Mouse (Mus musculus): ENCODE measurements around the gene Ubxn2a. TPM values are rescaled to one million over a fixed set of nuclear protein-coding genes. Genes with fewer than 3 reads are reported as not detected.
"Not testable (repeated sequence)": the region's sequence is repeated elsewhere in the genome, so short reads cannot be mapped to it uniquely, and the experiment has no call there.

Ubxn2a gene
- total and polyA plus RNA-seq, 2 experiments from 2014 or later, result 19.0 to 50.8 TPM

- WGBS, result 63% methylated on average over 7 of the region's 7 CpGs
- DNase-seq (ENCODE audit: low spot score) (peak; percentile 62), ATAC-seq (no peak)
Measured at GRCm38 (mm10) chr12:4905946-4906345, 1.6 kb downstream of the Ubxn2a start.

DNA sequence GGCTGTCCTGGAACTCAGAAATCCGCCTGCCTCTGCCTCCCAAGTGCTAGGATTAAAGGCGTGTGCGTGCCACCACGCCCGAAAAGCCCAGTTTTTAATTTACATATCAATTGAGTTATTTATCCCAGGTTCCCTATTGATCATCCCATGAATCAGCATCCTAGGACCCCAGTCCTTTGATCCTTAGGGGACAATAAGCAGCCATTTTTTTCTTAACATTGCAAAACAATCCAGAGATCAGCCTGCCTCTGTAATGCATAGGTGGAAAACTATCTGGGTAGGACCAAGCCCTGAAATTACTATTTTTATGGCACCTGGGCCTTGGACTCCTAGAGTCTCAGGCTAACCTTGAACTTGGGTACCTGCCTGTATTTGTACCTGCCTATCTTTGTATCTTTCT, 9.5 kb downstream of the Ubxn2a start:
- no peak overlapping the region for H3K4me3 ChIP-seq (ENCODE audit: low read length)
- ATAC-seq (no peak), DNase-seq (ENCODE audit: low spot score) (no peak)
- 90% methylated on average over 5 of the region's 5 CpGs for WGBS
- no peaks in the 10 kb centered on the region for H3K9me3 ChIP-seq (ENCODE audit: low read length)
- no peaks in the 10 kb centered on the region for H3K27me3 ChIP-seq (ENCODE audit: insufficient read depth, low read length)
- H3K9ac ChIP-seq (replicated peaks; ENCODE audit: low read length), result no peak overlapping the region
- H3K4me2 ChIP-seq (ENCODE audit: low read depth, low read length), result no peak overlapping the region
- no peak overlapping the region for H3K27ac ChIP-seq
- peaks cover 4% of the 10 kb centered on the region; the same call in 1 of the 2 replicates for H3K36me3 ChIP-seq (ENCODE audit: insufficient read depth, low read length)
- TF ChIP-seq CTCF (IDR thresholded peaks at IDR 0.05; ENCODE audit: low read depth), result no peak
- no peaks in the 10 kb centered on the region for H3K4me1 ChIP-seq (ENCODE audit: insufficient read depth, low read length)

More at GRCm38 (mm10) chr12:4905946-4906345, 1.6 kb downstream of the Ubxn2a start:
- peak overlapping the region; percentile 75; the same call in 1 of the 2 replicates for H3K4me2 ChIP-seq (ENCODE audit: low read depth, low read length)
- no peak overlapping the region for H3K9ac ChIP-seq (replicated peaks; ENCODE audit: low read length)
- H3K27ac ChIP-seq, result no peak overlapping the region
- no peak overlapping the region for H3K4me3 ChIP-seq (ENCODE audit: low read length)
- H3K4me1 ChIP-seq (ENCODE audit: insufficient read depth, low read length), result no peaks in the 10 kb centered on the region
- H3K36me3 ChIP-seq (ENCODE audit: insufficient read depth, low read length), result no peaks in the 10 kb centered on the region
- no peaks in the 10 kb centered on the region for H3K27me3 ChIP-seq (ENCODE audit: insufficient read depth, low read length)
- peak; percentile 14; the same call in 1 of the 2 replicates for TF ChIP-seq CTCF (IDR thresholded peaks at IDR 0.05; ENCODE audit: low read depth)
- no peaks in the 10 kb centered on the region for H3K9me3 ChIP-seq (ENCODE audit: low read length)

DNA sequence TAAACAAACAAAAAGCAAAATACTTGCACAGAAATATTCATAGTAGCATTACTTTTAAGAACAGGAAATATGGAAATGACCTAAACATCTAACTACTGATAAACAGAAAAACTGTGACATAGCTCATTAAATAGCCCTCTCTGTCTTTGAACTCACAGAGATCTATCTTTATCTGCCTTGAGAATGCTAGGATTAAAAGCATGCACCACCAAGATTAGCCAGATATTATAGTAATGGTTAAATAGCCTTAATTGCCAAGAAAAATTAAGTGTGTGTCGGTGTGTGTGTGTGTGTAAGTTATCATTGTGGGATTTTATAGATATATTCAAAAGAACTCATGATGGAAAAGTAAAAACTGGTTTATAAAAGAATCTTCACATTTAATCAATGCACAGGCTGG, 17.6 kb downstream of the Ubxn2a start:
- Histone ChIP-seq H3K9me3 (ENCODE audit: low read length) (no peaks in the 10 kb centered on the region), H3K36me3 (ENCODE audit: insufficient read depth, low read length) (0 out of 2 replicates have a peak, but pooled peaks cover 3% of the 10 kb centered on the region), H3K27me3 (ENCODE audit: insufficient read depth, low read length) (no peaks in the 10 kb centered on the region), H3K4me2 (ENCODE audit: low read depth, low read length) (no peak overlapping the region), H3K4me1 (ENCODE audit: insufficient read depth, low read length) (no peaks in the 10 kb centered on the region), H3K27ac (no peak overlapping the region), H3K9ac (replicated peaks; ENCODE audit: low read length) (no peak overlapping the region), H3K4me3 (ENCODE audit: low read length) (no peak overlapping the region)
- 100% methylated on average over 1 of the region's 1 CpGs for WGBS
- no peak for TF ChIP-seq CTCF (IDR thresholded peaks at IDR 0.05; ENCODE audit: low read depth)
- ATAC-seq, result no peak
- no peak for DNase-seq (ENCODE audit: low spot score)

DNA sequence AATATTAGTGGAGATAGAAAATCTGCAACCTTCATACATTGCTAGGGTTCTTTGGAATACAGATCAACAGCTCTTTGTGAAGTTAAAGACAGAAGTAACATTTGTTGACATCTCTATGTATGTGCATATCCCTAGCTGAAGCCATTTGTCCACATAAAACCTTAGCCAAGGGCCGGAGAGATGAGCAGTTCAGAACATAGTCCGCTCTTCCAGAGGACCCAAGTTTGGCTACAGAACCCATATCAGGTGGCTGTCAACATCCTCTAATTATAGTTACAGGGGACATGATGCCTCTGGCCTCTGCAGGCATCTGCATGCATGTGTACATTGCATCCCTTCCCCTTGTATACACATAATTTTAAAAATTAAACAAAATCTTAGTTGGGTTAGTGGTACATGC, 18.3 kb downstream of the Ubxn2a start:
- H3K27me3 ChIP-seq (ENCODE audit: insufficient read depth, low read length), result no peaks in the 10 kb centered on the region
- no peak for DNase-seq (ENCODE audit: low spot score)
- no peak overlapping the region for H3K4me3 ChIP-seq (ENCODE audit: low read length)
- H3K9me3 ChIP-seq (ENCODE audit: low read length), result no peaks in the 10 kb centered on the region
- no peaks in the 10 kb centered on the region for H3K4me1 ChIP-seq (ENCODE audit: insufficient read depth, low read length)
- no peak overlapping the region for H3K27ac ChIP-seq
- H3K36me3 ChIP-seq (ENCODE audit: insufficient read depth, low read length), result 0 out of 2 replicates have a peak, but pooled peaks cover 3% of the 10 kb centered on the region
- ATAC-seq, result no peak
- no peak for TF ChIP-seq CTCF (IDR thresholded peaks at IDR 0.05; ENCODE audit: low read depth)
- H3K4me2 ChIP-seq (ENCODE audit: low read depth, low read length), result no peak overlapping the region
- no peak overlapping the region for H3K9ac ChIP-seq (replicated peaks; ENCODE audit: low read length)
- 96% methylated on average over 2 of the region's 2 CpGs for WGBS

DNA sequence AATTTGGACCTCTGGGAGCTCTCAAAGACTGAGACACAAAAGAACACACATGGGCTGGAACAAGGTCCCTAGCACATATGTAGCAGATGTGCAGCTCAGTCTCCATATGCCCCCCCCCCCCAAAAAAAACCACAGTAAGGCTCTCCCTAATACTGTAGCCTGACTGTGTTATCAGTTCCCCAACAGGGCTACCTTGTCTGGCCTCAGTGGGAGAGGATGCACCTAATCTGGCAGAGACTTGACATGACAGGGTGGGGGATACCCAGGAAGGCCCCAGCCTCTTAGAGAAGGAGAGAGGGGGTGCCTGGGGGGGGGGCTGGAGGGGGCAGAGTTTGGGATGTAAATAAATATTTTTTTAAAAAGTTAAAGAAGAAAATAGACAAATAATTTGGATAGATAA, 18.8 kb downstream of the Ubxn2a start:
- Histone ChIP-seq H3K27ac (no peak overlapping the region), H3K9ac (replicated peaks; ENCODE audit: low read length) (no peak overlapping the region), H3K9me3 (ENCODE audit: low read length) (no peaks in the 10 kb centered on the region), H3K36me3 (ENCODE audit: insufficient read depth, low read length) (0 out of 2 replicates have a peak, but pooled peaks cover 3% of the 10 kb centered on the region), H3K4me3 (ENCODE audit: low read length) (no peak overlapping the region), H3K4me2 (ENCODE audit: low read depth, low read length) (no peak overlapping the region), H3K27me3 (ENCODE audit: insufficient read depth, low read length) (no peaks in the 10 kb centered on the region), H3K4me1 (ENCODE audit: insufficient read depth, low read length) (no peaks in the 10 kb centered on the region)
- ATAC-seq (no peak), DNase-seq (ENCODE audit: low spot score) (no peak)
- TF ChIP-seq CTCF (IDR thresholded peaks at IDR 0.05; ENCODE audit: low read depth), result no peak

DNA sequence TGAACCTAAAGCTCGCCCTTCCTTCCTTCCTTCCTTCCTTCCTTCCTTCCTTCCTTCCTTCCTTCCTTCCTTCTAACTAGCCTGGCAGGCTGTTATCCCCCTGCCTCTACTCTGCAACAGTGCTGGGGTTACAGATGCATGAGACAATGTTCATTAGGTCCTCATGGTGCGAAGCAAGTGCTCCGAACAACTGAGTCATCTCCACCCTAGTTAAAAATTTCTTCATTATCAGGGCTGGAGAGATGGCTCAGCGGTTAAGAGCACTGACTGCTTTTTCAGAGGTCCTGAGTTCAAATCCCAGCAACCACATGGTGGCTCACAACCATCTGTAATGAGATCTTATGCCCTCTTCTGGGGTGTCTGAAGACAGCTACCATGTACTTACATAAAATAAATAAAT, 20.9 kb downstream of the Ubxn2a start:
- not testable (repeated sequence) for H3K9ac ChIP-seq (replicated peaks; ENCODE audit: low read length); H3K27ac ChIP-seq; H3K4me3 ChIP-seq (ENCODE audit: low read length); H3K9me3 ChIP-seq (ENCODE audit: low read length); DNase-seq (ENCODE audit: low spot score); H3K27me3 ChIP-seq (ENCODE audit: insufficient read depth, low read length); H3K4me2 ChIP-seq (ENCODE audit: low read depth, low read length); H3K4me1 ChIP-seq (ENCODE audit: insufficient read depth, low read length); ATAC-seq
- WGBS, result 92% methylated on average over 4 of the region's 4 CpGs
- peaks cover 13% of the 10 kb centered on the region for H3K36me3 ChIP-seq (ENCODE audit: insufficient read depth, low read length)

- Histone ChIP-seq H3K36me3 (ENCODE audit: insufficient read depth, low read length) (peaks cover 13% of the 10 kb centered on the region), H3K9ac (replicated peaks; ENCODE audit: low read length) (no peak overlapping the region), H3K4me2 (ENCODE audit: low read depth, low read length) (no peak overlapping the region), H3K4me1 (ENCODE audit: insufficient read depth, low read length) (no peaks in the 10 kb centered on the region), H3K4me3 (ENCODE audit: low read length) (no peak overlapping the region), H3K27ac (no peak overlapping the region), H3K27me3 (ENCODE audit: insufficient read depth, low read length) (no peaks in the 10 kb centered on the region), H3K9me3 (ENCODE audit: low read length) (no peaks in the 10 kb centered on the region)
- no peak for ATAC-seq
- no peak for DNase-seq (ENCODE audit: low spot score)
- TF ChIP-seq CTCF (IDR thresholded peaks at IDR 0.05; ENCODE audit: low read depth), result no peak
- 64% methylated on average over 1 of the region's 1 CpGs for WGBS
Measured at GRCm38 (mm10) chr12:4885062-4885461, 22.4 kb downstream of the Ubxn2a start.
